Mouse (Mus musculus) G1E (cell line): ENCODE data around the gene Large2. TPM values are rescaled to one million over a fixed set of nuclear protein-coding genes. Genes with fewer than 3 reads are reported as not detected.

Experiments
- ATAC-seq: 2 replicates; pipeline ENCODE4 v1.8.0; 2016; ENCODE audit warnings: mild to moderate bottlenecking; ENCODE audit not compliant: insufficient number of reproducible peaks, poor library complexity, low FRiP score, severe bottlenecking; ENCODE audit errors: extremely low read depth
- DNase-seq: peaks from one replicate; pipeline ENCODE4 v3.0.0; 2012; ENCODE audit warnings: low spot score
- H3K27me3 ChIP-seq: 2 replicates; pipeline ENCODE4 v1.6.1; 2012; ENCODE audit warnings: mild to moderate bottlenecking, low read length, inconsistent platforms; ENCODE audit not compliant: insufficient read depth
- H3K36me3 ChIP-seq: replicated peaks from 2 replicates; pipeline ENCODE3; 2012; ENCODE audit warnings: mild to moderate bottlenecking, inconsistent platforms
- H3K4me1 ChIP-seq: 2 replicates; pipeline ENCODE4 v1.6.1; 2012; ENCODE audit warnings: low read depth, low read length, inconsistent platforms, mixed read lengths; ENCODE audit not compliant: insufficient read depth
- H3K4me3 ChIP-seq: 2 replicates; pipeline ENCODE4 v1.5.1; 2012; ENCODE audit warnings: low read depth, mild to moderate bottlenecking, inconsistent platforms, low read length, moderate library complexity, mixed read lengths
- H3K9me3 ChIP-seq: replicated peaks from 2 replicates; pipeline ENCODE4 v1.6.1; 2012; ENCODE audit warnings: inconsistent platforms
- CTCF ChIP-seq: IDR thresholded peaks from 2 replicates; pipeline ENCODE4 v1.5.1; 2012; ENCODE audit warnings: low read depth, low read length, inconsistent platforms, mixed read lengths
- GATA1 ChIP-seq: IDR thresholded peaks from 2 replicates; pipeline ENCODE4 v1.6.1; 2012; ENCODE audit warnings: borderline replicate concordance, low read length, inconsistent platforms, mixed read lengths
- GATA2 ChIP-seq: IDR thresholded peaks from 2 replicates; pipeline ENCODE4 v1.6.1; 2012; ENCODE audit warnings: low read depth, low read length, inconsistent platforms, borderline replicate concordance
- POLR2AphosphoS5 ChIP-seq: IDR thresholded peaks from 2 replicates; pipeline ENCODE4 v1.6.1; 2012; ENCODE audit warnings: low read depth, low read length, inconsistent platforms; ENCODE audit not compliant: insufficient replicate concordance
- TAL1 ChIP-seq: conservative IDR thresholded peaks from 2 replicates; pipeline ENCODE4 v1.6.1; 2012; ENCODE audit warnings: low read depth, low read length, inconsistent platforms, mixed read lengths
- polyA plus RNA-seq: library from polyadenylated mRNA; stranded (reverse); fragments of >175 nt; gene quantifications from 2 replicates; pipeline ENCODE4 v1.2.3, GENCODE M21; 2012
- total RNA-seq, 2 experiments: library from RNA; stranded (forward) in 1 of 2; stranded (reverse) in 1 of 2; fragments of 200-1000 nt in 1 of 2; fragments of >200 nt in 1 of 2; fragmentation: Nextera tagmentation in 1 of 2; gene quantifications; 2 replicates each; pipeline ENCODE4 v1.2.3; 2014 to 2017

Large2 gene
- total and polyA plus RNA-seq, 3 experiments: 0.05 TPM; not detected in 2

GRCm38 (mm10) chr2:92325676-92326075, 49.0 kb downstream of the Large2 start:
- Histone ChIP-seq H3K9me3 (no peaks in the 10 kb centered on the region), H3K4me1 (peaks cover 2% of the 10 kb centered on the region; the same call in 1 of the 2 replicates), H3K4me3 (no peak overlapping the region), H3K36me3 (peaks cover 33% of the 10 kb centered on the region), H3K27me3 (no peaks in the 10 kb centered on the region)
- TF ChIP-seq POLR2AphosphoS5: no peak
- TF ChIP-seq GATA1: no peak
- TF ChIP-seq GATA2: no peak
- no peak for TF ChIP-seq CTCF
- no peak for TF ChIP-seq TAL1
- DNase-seq: no peak
- no peak for ATAC-seq

- Histone ChIP-seq H3K27me3 (no peaks in the 10 kb centered on the region), H3K36me3 (peaks cover 23% of the 10 kb centered on the region), H3K9me3 (no peaks in the 10 kb centered on the region), H3K4me1 (peaks cover 2% of the 10 kb centered on the region; the same call in 1 of the 2 replicates), H3K4me3 (no peak overlapping the region)
- ATAC-seq (no peak), DNase-seq (no peak)
- TF ChIP-seq TAL1: no peak
- TF ChIP-seq GATA1: no peak
- TF ChIP-seq CTCF: 0 out of 2 replicates have a peak, but pooled peaks have one; percentile 19
- no peak for TF ChIP-seq POLR2AphosphoS5
- no peak for TF ChIP-seq GATA2
Observed at GRCm38 (mm10) chr2:92322669-92323068, 52.0 kb downstream of the Large2 start.

GRCm38 (mm10) chr2:92317228-92317627, 57.4 kb downstream of the Large2 start:
- H3K4me3 ChIP-seq: no peak overlapping the region
- H3K36me3 ChIP-seq: peaks cover 7% of the 10 kb centered on the region
- no peaks in the 10 kb centered on the region for H3K9me3 ChIP-seq
- no peak for TF ChIP-seq CTCF
- TF ChIP-seq POLR2AphosphoS5: no peak
- ATAC-seq (no peak), DNase-seq (no peak)
- H3K27me3 ChIP-seq: no peaks in the 10 kb centered on the region
- no peaks in the 10 kb centered on the region; the same call in 1 of the 2 replicates for H3K4me1 ChIP-seq

GRCm38 (mm10) chr2:92316652-92317051, 58.0 kb downstream of the Large2 start:
- Histone ChIP-seq H3K4me1 (no peaks in the 10 kb centered on the region; the same call in 1 of the 2 replicates), H3K4me3 (no peak overlapping the region), H3K27me3 (no peaks in the 10 kb centered on the region), H3K9me3 (no peaks in the 10 kb centered on the region), H3K36me3 (peaks cover 3% of the 10 kb centered on the region)
- TF ChIP-seq GATA2: no peak
- TF ChIP-seq GATA1: no peak
- no peak for TF ChIP-seq TAL1
- no peak for TF ChIP-seq POLR2AphosphoS5
- no peak for TF ChIP-seq CTCF
- DNase-seq: no peak
- ATAC-seq: no peak

Other genes with a start within 250 kb of the Large2 start
- gene Pex16, start 193 bp downstream of the Large2 start, total RNA-seq (2014; fragmentation: Nextera tagmentation): 6.9 and 11.8 TPM in 2 replicates
- 13.3 and 14.9 TPM in 2 replicates for gene Pex16, start 193 bp downstream of the Large2 start, total RNA-seq (2017)
- 20.6 and 22.0 TPM in 2 replicates for gene Pex16, start 193 bp downstream of the Large2 start, polyA plus RNA-seq
- gene 1700029I15Rik, start 7.7 kb upstream of the Large2 start, total RNA-seq (2014; fragmentation: Nextera tagmentation): 1.9 TPM in 1 of 2 replicates, not detected in the other
- gene 1700029I15Rik, start 7.7 kb upstream of the Large2 start, total RNA-seq (2017): 0.93 and 2.0 TPM in 2 replicates
- gene 1700029I15Rik, start 7.7 kb upstream of the Large2 start, polyA plus RNA-seq: 0.55 and 0.67 TPM in 2 replicates
- gene Mapk8ip1, start 26.4 kb upstream of the Large2 start, total RNA-seq (2014; fragmentation: Nextera tagmentation): not detected in 2 replicates
- 0.17 and 0.22 TPM in 2 replicates for gene Mapk8ip1, start 26.4 kb upstream of the Large2 start, total RNA-seq (2017)
- 0.05 and 0.12 TPM in 2 replicates for gene Mapk8ip1, start 26.4 kb upstream of the Large2 start, polyA plus RNA-seq
- 28.7 and 30.6 TPM in 2 replicates for gene Cry2, start 59.2 kb upstream of the Large2 start, total RNA-seq (2014; fragmentation: Nextera tagmentation)
- 8.2 and 13.3 TPM in 2 replicates for gene Cry2, start 59.2 kb upstream of the Large2 start, total RNA-seq (2017)
- gene Cry2, start 59.2 kb upstream of the Large2 start, polyA plus RNA-seq: 15.8 and 18.0 TPM in 2 replicates
- gene Slc35c1, start 85.7 kb upstream of the Large2 start, total RNA-seq (2014; fragmentation: Nextera tagmentation): 40.5 and 43.2 TPM in 2 replicates
- 8.9 and 11.4 TPM in 2 replicates for gene Slc35c1, start 85.7 kb upstream of the Large2 start, total RNA-seq (2017)
- 25.1 and 31.2 TPM in 2 replicates for gene Slc35c1, start 85.7 kb upstream of the Large2 start, polyA plus RNA-seq
- gene Chst1, start 224.8 kb upstream of the Large2 start, total RNA-seq (2014; fragmentation: Nextera tagmentation): 2.3 and 3.4 TPM in 2 replicates
- gene Chst1, start 224.8 kb upstream of the Large2 start, total RNA-seq (2017): 4.4 and 4.5 TPM in 2 replicates
- 0.47 and 0.57 TPM in 2 replicates for gene Chst1, start 224.8 kb upstream of the Large2 start, polyA plus RNA-seq